Comparison of ENCODE assay signal across 12 mouse cellular contexts in genomic region chr1:48276206-48276605, GRCm38 (mm10).
A peak's percentile ranks its signal among the peaks of the same experiment; 100 is the strongest.
DNase-seq lines count a peak whose midpoint lies in the region; ATAC-seq and TF ChIP-seq lines count a peak whose summit lies in the region.
"Had no signal": no experiment of that assay in that cellular context is flagged by ENCODE, and none has a peak within 500 bp of the region (broad histone marks: within the 10 kb centered on the region; RNA-seq: fewer than 3 reads in every experiment).

No protein-coding gene starts in this region.

- H3K4me1 ChIP-seq in midbrain, postnatal 0 days (ENCODE audit: insufficient read depth, low read length): no peaks in the 10 kb centered on the region
- H3K4me1 ChIP-seq in midbrain, embryonic 13.5 days (replicated peaks): no peaks in the 10 kb centered on the region
- 0 out of 2 replicates have a peak, but pooled peaks cover 2% of the 10 kb centered on the region for H3K4me1 ChIP-seq in forebrain, embryonic 16.5 days (replicated peaks; ENCODE audit: control insufficient read depth, insufficient read depth, low read length)
- H3K4me1 ChIP-seq: heart, embryonic 12.5 days; liver, embryonic 15.5 days had no signal

- TF ChIP-seq CTCF in midbrain, postnatal 0 days (IDR thresholded peaks at IDR 0.05): no peak

- DNase-seq in midbrain, postnatal 0 days (ENCODE audit: low spot score): peak; percentile 66
- DNase-seq in left cerebral cortex, adult 18-20 months (ENCODE audit: low spot score in 2 of 2): peak; percentile 18 to 46
- DNase-seq in telencephalon, adult 2 months (ENCODE audit: low read depth, low spot score): peak; percentile 15
- DNase-seq in thymus, postnatal 25 days: no peak
- DNase-seq in embryo, embryonic 11 days: no peak
- no peak for DNase-seq in urinary bladder, postnatal 36 days (ENCODE audit: low spot score in 2 of 2)
- DNase-seq: adrenal gland, postnatal 14 days; kidney, adult 8-10 months had no signal

- no peak overlapping the region for H3K4me2 ChIP-seq in midbrain, postnatal 0 days (ENCODE audit: low read depth, low read length, poor library complexity, severe bottlenecking)
- no peak overlapping the region for H3K4me2 ChIP-seq in midbrain, embryonic 13.5 days (replicated peaks)
- no peak overlapping the region for H3K4me2 ChIP-seq in forebrain, embryonic 16.5 days (ENCODE audit: low read length)
- H3K4me2 ChIP-seq: heart, embryonic 12.5 days; liver, embryonic 15.5 days had no signal

- H3K27me3 ChIP-seq in midbrain, postnatal 0 days (ENCODE audit: insufficient read depth, low read length): no peaks in the 10 kb centered on the region
- no peaks in the 10 kb centered on the region for H3K27me3 ChIP-seq in midbrain, embryonic 13.5 days
- H3K27me3 ChIP-seq in forebrain, embryonic 16.5 days (replicated peaks; ENCODE audit: control insufficient read depth, insufficient read depth, low read length): no peaks in the 10 kb centered on the region
- H3K27me3 ChIP-seq: heart, embryonic 12.5 days; liver, embryonic 15.5 days had no signal

- ATAC-seq in midbrain, postnatal 0 days (ENCODE audit: low FRiP score): no peak
- no peak for ATAC-seq in midbrain, embryonic 13.5 days
- peak; percentile 92 for ATAC-seq in forebrain, embryonic 16.5 days

- WGBS in midbrain, postnatal 0 days: 71% methylated on average over 7 of the region's 7 CpGs
- WGBS in midbrain, embryonic 13.5 days: 85% methylated on average over 7 of the region's 7 CpGs
- WGBS in forebrain, embryonic 16.5 days: 63% methylated on average over 7 of the region's 7 CpGs

- no peaks in the 10 kb centered on the region for H3K9me3 ChIP-seq in midbrain, postnatal 0 days (ENCODE audit: low read length)
- H3K9me3 ChIP-seq in midbrain, embryonic 13.5 days: no peaks in the 10 kb centered on the region
- H3K9me3 ChIP-seq in forebrain, embryonic 16.5 days (ENCODE audit: control insufficient read depth, low read length): no peaks in the 10 kb centered on the region
- H3K9me3 ChIP-seq: heart, embryonic 12.5 days; liver, embryonic 15.5 days had no signal

- no peak overlapping the region for H3K4me3 ChIP-seq in midbrain, postnatal 0 days (ENCODE audit: low read depth, low read length)
- H3K4me3 ChIP-seq in midbrain, embryonic 13.5 days (replicated peaks): no peak overlapping the region
- H3K4me3 ChIP-seq in forebrain, embryonic 16.5 days (replicated peaks; ENCODE audit: low read length): no peak overlapping the region
- H3K4me3 ChIP-seq: heart, embryonic 12.5 days; liver, embryonic 15.5 days had no signal

- H3K36me3 ChIP-seq in midbrain, postnatal 0 days (ENCODE audit: insufficient read depth, low read length): no peaks in the 10 kb centered on the region
- H3K36me3 ChIP-seq in midbrain, embryonic 13.5 days: no peaks in the 10 kb centered on the region
- H3K36me3 ChIP-seq in forebrain, embryonic 16.5 days (ENCODE audit: control insufficient read depth, insufficient read depth): no peaks in the 10 kb centered on the region
- H3K36me3 ChIP-seq: heart, embryonic 12.5 days; liver, embryonic 15.5 days had no signal

- H3K9ac ChIP-seq in midbrain, postnatal 0 days (replicated peaks; ENCODE audit: low read length, poor library complexity, severe bottlenecking): no peak overlapping the region
- no peak overlapping the region for H3K9ac ChIP-seq in midbrain, embryonic 13.5 days (replicated peaks)
- H3K9ac ChIP-seq in forebrain, embryonic 16.5 days (replicated peaks; ENCODE audit: low read depth, low read length): no peak overlapping the region
- H3K9ac ChIP-seq: heart, embryonic 12.5 days; liver, embryonic 15.5 days had no signal

- no peak overlapping the region for H3K27ac ChIP-seq in midbrain, postnatal 0 days (ENCODE audit: low read depth, low read length)
- no peak overlapping the region for H3K27ac ChIP-seq in midbrain, embryonic 13.5 days
- H3K27ac ChIP-seq in forebrain, embryonic 16.5 days (ENCODE audit: low read length): no peak overlapping the region
- H3K27ac ChIP-seq: liver, embryonic 15.5 days had no signal

Comparison
In these comparisons a context has a peak if more than half of its experiments do, and no peak if none do; other contexts are left out.
1. DNase-seq: peak in midbrain, postnatal 0 days (single experiment), left cerebral cortex, adult 18-20 months (2 of 2) and telencephalon, adult 2 months (single experiment); none in thymus, postnatal 25 days (single experiment), embryo, embryonic 11 days (single experiment) and urinary bladder, postnatal 36 days (0 of 2).